Mouse (Mus musculus) c-Kit-positive CD71-positive TER-119-positive erythroid progenitor cells, embryonic 14.5 days (primary cell): Measurements from ENCODE around the gene Rps6ka2.
"Not testable (repeated sequence)": the region's sequence is repeated elsewhere in the genome, so short reads cannot be mapped to it uniquely, and the experiment has no call there.

Experiments
- DNase-seq: peaks from one replicate; pipeline ENCODE4 v3.0.0-alpha.2; 2013; ENCODE audit warnings: low spot score

Gene Rps6ka2

GRCm38 (mm10) chr17:7170304-7171295 is 685 bp downstream of the Rps6ka2 start:
- no peak for DNase-seq

DNA sequence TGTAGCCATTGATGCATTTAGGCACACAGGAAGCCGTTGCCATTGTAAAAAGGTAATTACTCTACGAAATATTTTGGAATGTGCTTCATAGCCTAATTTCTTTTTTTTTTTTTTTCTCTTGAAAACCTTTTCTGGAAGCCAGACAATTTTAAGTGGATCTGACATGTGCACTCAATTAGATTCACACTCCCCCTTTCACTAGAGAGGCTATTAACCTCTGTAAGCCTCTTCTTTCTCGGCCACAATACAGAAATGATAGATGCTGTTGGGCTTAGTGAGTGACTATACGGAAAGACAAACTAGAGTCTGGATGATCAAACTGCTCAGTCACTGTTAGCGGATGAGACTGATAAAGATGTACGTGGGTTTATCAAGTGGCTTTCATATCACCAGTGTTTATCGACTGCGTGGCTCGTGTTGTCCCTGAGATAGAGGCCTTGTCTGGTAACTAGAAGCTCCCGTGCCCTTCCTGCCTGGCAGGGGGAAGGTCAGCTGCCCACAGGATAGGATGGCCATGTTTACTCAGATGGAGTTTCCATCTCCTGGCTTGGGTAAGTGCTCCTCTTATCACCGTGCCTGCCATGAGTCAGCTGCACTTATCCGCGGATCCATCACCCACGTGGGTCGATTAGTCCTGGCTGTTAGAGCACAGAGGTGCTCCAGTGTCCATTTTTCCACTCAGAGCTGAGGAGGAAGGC is 3.6 kb downstream of the Rps6ka2 start:
- DNase-seq: no peak

GRCm38 (mm10) chr17:7175293-7175692 is 5.4 kb downstream of the Rps6ka2 start:
- no peak for DNase-seq

- DNase-seq: no peak
These were observed 6.5 kb downstream of the Rps6ka2 start for GRCm38 (mm10) chr17:7176394-7176793.

GRCm38 (mm10) chr17:7178196-7178595 is 8.3 kb downstream of the Rps6ka2 start:
- DNase-seq: no peak

DNA sequence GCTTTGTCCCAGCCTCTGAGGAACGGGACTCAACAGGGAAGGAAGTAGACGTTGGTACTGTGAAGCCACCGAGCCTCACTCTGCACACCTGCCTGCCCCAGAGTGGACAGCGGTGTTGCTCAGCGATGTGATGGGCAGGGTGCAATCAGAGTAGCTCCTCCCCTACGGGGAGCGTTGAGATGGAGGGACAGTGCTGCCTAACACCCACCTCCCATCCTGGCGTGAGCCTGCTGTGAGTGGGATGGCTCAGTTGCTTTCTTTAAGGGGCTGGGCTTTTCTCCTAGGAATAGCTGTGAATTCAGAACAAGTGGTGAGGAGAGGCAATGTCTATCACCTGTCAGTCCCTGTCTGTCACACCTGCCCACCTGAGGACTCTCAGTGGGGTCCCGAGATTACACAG is 12.3 kb downstream of the Rps6ka2 start:
- no peak for DNase-seq

DNA sequence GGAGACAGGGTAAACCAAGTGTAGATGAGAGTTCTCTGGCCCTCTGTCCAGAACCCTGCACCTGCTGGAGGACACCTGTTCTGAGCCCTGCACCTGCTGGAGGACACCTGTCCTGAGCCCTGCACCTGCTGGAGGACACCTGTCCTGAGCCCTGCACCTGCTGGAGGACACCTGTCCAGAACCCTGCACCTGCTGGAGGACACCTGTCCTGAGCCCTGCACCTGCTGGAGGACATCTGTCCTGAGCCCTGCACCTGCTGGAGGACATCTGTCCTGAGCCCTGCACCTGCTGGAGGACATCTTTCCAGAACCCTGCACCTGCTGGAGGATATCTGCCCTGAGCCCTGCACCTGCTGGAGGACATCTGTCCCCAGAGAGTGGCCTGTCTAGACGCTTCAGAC is 17.1 kb downstream of the Rps6ka2 start:
- DNase-seq: not testable (repeated sequence)

DNA sequence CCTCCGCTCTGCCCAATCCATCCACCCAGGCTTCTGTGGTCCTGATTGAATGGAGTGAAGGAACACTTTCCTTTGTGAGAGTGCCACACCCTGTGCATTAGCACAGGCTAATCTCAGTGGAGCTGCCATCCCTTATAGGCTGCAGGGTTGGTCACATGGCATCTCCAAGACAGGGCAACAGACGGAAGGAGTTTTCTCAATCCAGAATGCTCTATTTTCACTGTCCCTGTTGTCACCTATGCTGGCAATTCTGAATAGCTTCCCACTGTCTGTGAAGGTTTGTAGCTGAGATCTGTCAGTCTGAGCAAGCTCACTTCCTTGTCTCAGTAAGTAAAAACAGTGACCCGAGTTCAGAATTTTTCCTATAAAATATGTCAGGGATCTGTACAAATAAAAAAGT is 19.5 kb downstream of the Rps6ka2 start:
- DNase-seq: no peak

- DNase-seq: no peak
These were observed 20.1 kb downstream of the Rps6ka2 start for GRCm38 (mm10) chr17:7189975-7190374.

DNA sequence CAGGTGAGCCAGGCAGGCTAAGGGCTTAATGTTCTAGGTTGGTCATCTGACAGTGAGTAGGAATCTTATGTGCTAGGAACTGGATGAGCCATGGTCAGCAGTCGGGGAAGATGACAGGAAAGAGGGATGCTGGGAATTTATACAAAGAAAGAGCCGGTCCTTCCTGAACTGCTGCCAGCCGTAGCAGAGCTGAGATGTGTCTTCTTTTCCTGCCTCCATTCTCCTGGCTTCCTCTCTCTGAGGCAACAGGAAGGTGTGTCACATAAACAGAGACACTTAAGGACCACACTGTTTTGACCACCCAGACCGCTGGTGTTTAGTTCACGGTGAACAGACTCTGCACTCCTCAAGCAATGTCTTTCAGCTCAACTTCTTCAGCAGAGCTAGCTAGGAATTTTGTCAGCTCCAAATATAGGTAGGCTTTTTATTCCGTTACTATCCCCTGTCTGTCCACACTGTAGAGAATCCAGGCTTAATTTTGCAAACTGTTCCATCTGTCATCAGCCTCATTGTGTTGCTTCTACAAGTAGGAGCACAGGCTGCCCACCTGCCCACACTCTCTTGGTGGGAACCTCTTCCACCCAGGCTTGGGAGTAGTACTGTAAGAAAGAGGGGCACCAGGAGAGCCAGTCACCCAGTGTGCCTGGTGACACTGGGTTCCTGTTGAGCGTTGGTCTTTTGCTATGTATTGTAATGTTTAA is 24.4 kb downstream of the Rps6ka2 start:
- no peak for DNase-seq

DNA sequence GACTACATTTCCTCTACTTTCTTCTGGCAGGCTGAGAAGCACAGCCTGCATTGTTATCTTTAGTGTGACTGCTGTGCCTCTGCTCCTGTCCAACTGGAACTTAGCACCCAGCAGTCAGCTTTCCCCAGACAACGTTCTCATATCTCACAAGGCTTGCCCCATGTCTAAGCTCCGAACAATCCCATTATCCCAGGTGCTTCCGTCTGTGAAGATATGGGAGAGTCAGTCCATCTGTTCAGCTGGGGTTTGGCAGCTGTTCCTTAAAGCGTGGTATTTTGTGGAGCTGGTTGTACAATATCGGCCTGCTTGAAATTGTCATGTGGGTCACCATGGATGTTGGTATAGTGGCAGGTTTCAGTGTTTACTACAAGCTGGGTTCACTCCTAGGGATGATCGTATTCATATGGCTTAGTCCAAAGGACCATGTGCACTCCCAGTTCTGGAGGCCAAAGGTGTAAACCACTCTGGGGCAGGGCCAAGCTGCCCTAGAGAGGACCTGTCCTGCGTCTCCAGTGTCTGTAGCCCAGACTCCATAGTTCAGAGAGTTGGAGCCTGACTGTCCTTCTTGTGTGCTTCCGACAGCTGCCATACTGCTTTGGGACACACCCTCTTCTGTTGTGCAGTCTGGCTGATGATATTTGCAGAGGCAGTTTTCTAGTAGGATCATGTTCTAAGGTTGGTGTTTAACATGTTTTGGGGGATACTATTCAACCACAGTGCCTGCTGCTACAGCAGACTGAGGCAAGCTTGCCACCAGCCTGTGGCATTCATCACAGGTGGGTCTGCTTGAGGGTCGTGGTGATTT is 27.4 kb downstream of the Rps6ka2 start:
- DNase-seq: no peak

- no peak for DNase-seq
These were observed 35.0 kb downstream of the Rps6ka2 start for GRCm38 (mm10) chr17:7204771-7205406.

DNA sequence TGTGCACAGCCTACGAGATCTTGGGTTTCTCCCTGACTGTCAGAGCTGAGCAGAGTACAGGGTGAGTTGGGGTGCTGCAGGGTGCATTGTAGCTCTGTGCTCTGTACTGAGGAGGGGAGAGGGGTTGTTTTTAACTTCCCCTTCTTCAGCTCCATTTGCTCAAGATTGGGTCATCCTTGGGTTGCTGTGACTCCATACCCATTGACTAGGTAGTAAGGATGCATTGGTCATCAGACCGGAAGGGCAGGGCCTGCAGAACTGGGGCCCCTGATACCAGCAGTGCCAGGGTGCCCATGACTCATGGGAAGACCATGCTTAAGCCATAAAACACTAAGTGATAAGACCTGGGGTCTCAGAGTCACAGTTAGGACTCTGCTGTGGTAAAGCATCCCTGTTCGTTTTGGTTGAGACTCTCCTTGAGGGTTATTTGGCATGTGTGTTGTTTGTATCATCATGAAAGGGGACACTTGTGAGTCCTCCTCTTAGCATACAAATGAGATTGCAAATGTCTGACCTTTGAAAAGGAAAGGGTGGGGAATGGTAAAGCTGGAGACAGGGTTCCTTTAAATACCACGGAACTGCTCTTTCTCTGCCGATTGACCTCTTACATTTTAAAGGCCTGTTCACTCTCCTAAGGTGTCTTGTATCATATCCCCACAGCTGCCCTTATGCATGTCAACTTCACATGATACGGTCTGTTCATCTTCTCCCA is 36.7 kb downstream of the Rps6ka2 start:
- DNase-seq: no peak

GRCm38 (mm10) chr17:7210648-7211047 is 40.7 kb downstream of the Rps6ka2 start:
- DNase-seq: no peak

DNA sequence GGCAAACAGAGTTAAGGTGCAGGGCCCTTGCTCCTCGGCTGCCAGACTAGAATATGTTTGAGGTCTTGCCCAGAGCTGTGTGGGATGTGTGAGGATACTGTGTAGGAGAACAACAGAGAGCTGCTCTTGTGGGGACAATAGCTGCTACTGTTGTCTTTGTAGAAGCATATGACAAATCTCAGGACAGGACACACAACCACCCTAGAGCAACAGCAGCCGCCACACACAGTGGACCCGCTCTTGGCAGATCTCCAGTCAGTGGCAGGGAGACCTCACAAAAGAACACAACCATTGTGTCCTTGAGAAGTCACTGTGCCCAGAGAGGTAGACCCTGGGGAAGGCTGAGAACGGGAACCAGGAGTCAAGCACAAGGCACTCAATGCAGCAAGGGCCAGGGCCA is 42.0 kb downstream of the Rps6ka2 start:
- DNase-seq: no peak

DNA sequence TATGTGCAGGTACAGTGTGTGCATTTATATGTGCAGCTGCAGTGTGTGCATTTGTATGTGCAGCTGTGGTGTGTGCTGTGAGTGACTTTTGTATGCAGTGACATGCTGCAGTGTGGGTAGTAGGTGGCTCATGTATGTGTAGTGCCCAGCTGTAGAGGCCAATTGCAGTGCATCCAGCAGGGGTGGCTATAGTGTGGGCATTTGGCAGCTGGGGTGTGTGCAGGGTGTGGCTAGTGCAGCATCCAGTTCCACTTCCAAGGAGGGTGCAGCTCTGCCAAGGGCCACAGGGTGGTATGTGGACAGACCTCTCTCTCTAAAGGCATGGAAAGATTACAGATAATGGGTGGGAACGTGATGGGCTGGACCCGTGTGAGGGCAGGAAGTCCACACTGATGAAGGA is 43.3 kb downstream of the Rps6ka2 start:
- DNase-seq: no peak

GRCm38 (mm10) chr17:7214061-7214460 is 44.1 kb downstream of the Rps6ka2 start:
- DNase-seq: no peak

DNA sequence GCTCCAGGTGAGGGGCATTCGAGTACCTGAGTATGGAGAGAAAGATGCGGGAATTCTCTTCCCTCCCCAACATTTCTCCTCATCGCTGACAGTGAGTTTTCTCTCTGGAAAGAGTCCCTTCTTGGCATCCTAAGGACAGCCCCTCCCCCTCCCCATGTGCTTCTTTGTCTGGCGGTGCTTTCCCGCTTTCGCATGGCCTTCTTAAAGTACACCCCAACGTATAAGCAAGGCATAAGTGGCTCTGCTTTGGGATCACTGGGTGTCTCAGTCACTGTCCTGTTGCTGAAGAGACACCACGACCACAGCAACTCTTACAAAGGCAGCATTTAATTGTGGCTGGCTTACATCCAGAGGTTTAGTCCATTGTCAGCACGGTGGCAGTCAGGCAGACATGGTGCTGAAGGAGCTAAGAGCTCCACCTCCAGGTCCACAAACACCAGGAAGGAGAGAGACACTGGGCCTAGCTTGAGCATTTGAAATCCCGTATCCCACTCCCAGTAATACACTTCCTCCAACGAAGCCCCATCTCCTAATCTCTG is 47.9 kb downstream of the Rps6ka2 start:
- DNase-seq: no peak

DNA sequence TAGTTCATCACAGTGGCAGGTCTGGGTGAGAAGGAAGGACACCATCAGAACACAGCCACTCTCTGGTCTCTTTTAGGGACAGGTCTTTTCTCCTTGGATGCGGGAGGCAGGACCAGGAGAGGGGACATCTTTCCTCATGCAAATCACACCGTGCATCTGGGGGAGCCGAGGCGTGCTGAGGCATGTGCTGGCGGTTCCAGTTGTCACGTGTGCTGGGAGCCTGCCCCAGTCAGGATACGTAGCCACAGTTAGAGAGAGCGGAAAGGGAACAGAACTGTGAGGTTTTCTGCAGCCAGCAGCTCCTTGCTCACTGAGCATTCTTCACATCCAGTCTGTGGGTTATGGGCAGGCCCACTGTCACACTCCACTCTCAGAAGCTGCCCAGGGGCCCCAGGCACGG is 48.5 kb downstream of the Rps6ka2 start:
- DNase-seq: no peak

DNA sequence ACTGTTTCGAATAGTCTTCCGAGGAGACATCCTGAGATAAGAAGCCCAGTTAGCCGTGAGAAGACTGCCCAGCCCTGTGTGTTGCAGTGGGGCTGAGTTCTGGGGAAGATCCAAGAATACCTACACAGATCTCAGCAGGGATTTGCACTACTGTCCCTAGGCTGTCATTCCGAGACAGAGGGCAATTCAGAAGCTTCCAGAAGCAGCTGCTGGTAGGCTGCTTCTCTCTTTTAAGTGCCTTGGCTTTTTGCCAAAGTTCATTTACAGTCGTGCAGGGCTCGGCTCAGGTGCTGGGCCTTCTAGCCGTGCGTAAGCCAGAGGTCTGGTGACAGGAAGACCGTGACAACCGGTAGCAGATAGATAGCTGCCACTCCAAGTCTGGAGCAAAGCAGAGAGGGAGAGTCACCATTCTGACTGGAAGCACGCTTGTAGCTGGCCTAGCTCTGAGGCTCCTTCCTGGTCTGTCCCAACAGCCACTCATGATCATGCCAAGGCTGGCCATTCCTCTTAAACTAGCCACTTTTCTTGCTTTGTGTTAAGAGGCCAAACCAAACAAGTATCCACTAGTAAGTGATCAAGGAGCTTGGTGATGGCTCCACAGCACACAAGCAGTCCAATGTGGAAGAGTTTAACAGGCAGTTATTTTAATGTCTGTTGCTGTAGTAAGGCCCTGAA is 49.3 kb downstream of the Rps6ka2 start:
- DNase-seq: no peak
